Mouse (Mus musculus) left cerebral cortex, postnatal 4 days (tissue): ENCODE results near the gene Catsperg1. TPM values are rescaled to one million over a fixed set of nuclear protein-coding genes. Genes with fewer than 3 reads are reported as not detected.
"Not testable (repeated sequence)": the region's sequence is repeated elsewhere in the genome, so short reads cannot be mapped to it uniquely, and the experiment has no call there.

Experiments
- DNase-seq: peaks from one replicate; pipeline ENCODE4 v3.0.0-alpha.2; 2022
- intact Hi-C: fragments of 180-260 bp; cut with DNase I; formaldehyde crosslinking; loops from one replicate; pipeline ENCODE4 v1.15.1; 2025
- total RNA-seq, 2 experiments: library from RNA; stranded (reverse); gene quantifications; 2 replicates each; pipeline ENCODE4 v1.2.3; 2021

The Catsperg1 gene
- total RNA-seq, 2 experiments from 2014 or later, result 6.0 to 6.2 TPM

GRCm38 (mm10) chr7:29232247-29233013, 18.6 kb upstream of the Catsperg1 start, which contains the start of gene Kcnk6:
Gene Kcnk6, minus strand, starts transcription at chr7:29232515.
- intact Hi-C loops, result no loop called here
- DNase-seq, result no peak

- intact Hi-C loops, result no loop called here
- DNase-seq, result no peak
Observed at GRCm38 (mm10) chr7:29231517-29231916, 17.7 kb upstream of the Catsperg1 start.

GRCm38 (mm10) chr7:29230560-29230959, 16.7 kb upstream of the Catsperg1 start:
- DNase-seq, result no peak
- intact Hi-C loops, result no loop called here

- no peak for DNase-seq
- intact Hi-C loops, result no loop called here
Observed at GRCm38 (mm10) chr7:29228202-29228601, 14.4 kb upstream of the Catsperg1 start.

- intact Hi-C loops, result no loop called here
- DNase-seq, result no peak
Observed at GRCm38 (mm10) chr7:29225520-29225919, 11.7 kb upstream of the Catsperg1 start.

- no peak for DNase-seq
- intact Hi-C loops, result no loop called here
Observed at GRCm38 (mm10) chr7:29224756-29225394, 11.0 kb upstream of the Catsperg1 start.

- no peak for DNase-seq
- intact Hi-C loops, result no loop called here
Observed at GRCm38 (mm10) chr7:29214846-29215245, 1.0 kb upstream of the Catsperg1 start.

- no peak for DNase-seq
- intact Hi-C loops, result no loop called here
Observed at GRCm38 (mm10) chr7:29214236-29214635, 401 bp upstream of the Catsperg1 start.

- intact Hi-C loops, DNase-seq: not testable (repeated sequence)
Observed at GRCm38 (mm10) chr7:29212775-29213560, 867 bp downstream of the Catsperg1 start.

- no peak for DNase-seq
- intact Hi-C loops, result no loop called here
Observed at GRCm38 (mm10) chr7:29212199-29212765, 1.6 kb downstream of the Catsperg1 start.

- intact Hi-C loops, result no loop called here
- peak; percentile 62 for DNase-seq
Observed at GRCm38 (mm10) chr7:29211415-29212198, 2.2 kb downstream of the Catsperg1 start.

- DNase-seq, result peak; percentile 26
- intact Hi-C loops, result not testable (repeated sequence)
Observed at GRCm38 (mm10) chr7:29211013-29211412, 2.8 kb downstream of the Catsperg1 start.

GRCm38 (mm10) chr7:29202577-29202976, 11.3 kb downstream of the Catsperg1 start:
- intact Hi-C loops, result no loop called here
- no peak for DNase-seq

GRCm38 (mm10) chr7:29194230-29194629, 19.6 kb downstream of the Catsperg1 start:
- DNase-seq, intact Hi-C loops: not testable (repeated sequence)

- DNase-seq, intact Hi-C loops: not testable (repeated sequence)
Observed at GRCm38 (mm10) chr7:29181323-29181722, 32.5 kb downstream of the Catsperg1 start.

- no peak for DNase-seq
- intact Hi-C loops, result no loop called here
Observed at GRCm38 (mm10) chr7:29180854-29181236, 33.0 kb downstream of the Catsperg1 start.

- intact Hi-C loops, result no loop called here
- peak; percentile 98 for DNase-seq
Observed at GRCm38 (mm10) chr7:29180077-29180853, 33.6 kb downstream of the Catsperg1 start, which contains the start of gene Psmd8. Gene Psmd8, minus strand, starts transcription at chr7:29180701.

GRCm38 (mm10) chr7:29179323-29179722, 34.5 kb downstream of the Catsperg1 start:
- intact Hi-C loops, result no loop called here
- no peak for DNase-seq

GRCm38 (mm10) chr7:29178106-29178505, 35.7 kb downstream of the Catsperg1 start:
- no peak for DNase-seq
- intact Hi-C loops, result no loop called here
